Mouse (Mus musculus) Patski (cell line): ENCODE data around the gene Rnf207. TPM values are rescaled to one million over a fixed set of nuclear protein-coding genes. Genes with fewer than 3 reads are reported as not detected.

Experiments
- ATAC-seq: fragments of 100-300 bp; one replicate; pipeline ENCODE4 v1.8.0; 2021
- CTCF ChIA-PET: fragments of 350-600 bp; sonication (Branson Sonifier 250); formaldehyde crosslinking; loops from one replicate; lab custom pipeline; 2022; ENCODE audit warnings: inconsistent platforms; lab: Charles Lee
- POLR2A ChIA-PET: fragments of 350-600 bp; sonication (Branson Sonifier 250); formaldehyde crosslinking; loops from one replicate; lab custom pipeline; 2022; ENCODE audit warnings: antibody characterized with exemption, inconsistent platforms; lab: Charles Lee
- DNase-seq: peaks from one replicate; pipeline ENCODE4 v3.0.0-alpha.2; 2011; ENCODE audit warnings: low read depth, low spot score
- H3K27me3 ChIP-seq: fragments of 371-371 bp; one replicate; pipeline ENCODE4 v1.5.1; 2021
- CTCF ChIP-seq: fragments of 100-300 bp; IDR thresholded peaks from one replicate; pipeline ENCODE4 v1.5.1; 2021
- in situ Hi-C: fragments of 300-500 bp; cut with MboI; formaldehyde crosslinking; loops from 3 replicates; pipeline ENCODE4 v1.11.1; 2018; ENCODE audit warnings: low pct_unique_long_range_greater_than_20kb, mixed read lengths
- polyA plus RNA-seq: library from polyadenylated mRNA; unstranded; gene quantifications from one replicate; pipeline ENCODE4 v1.2.3, GENCODE M21; 2021

The Rnf207 gene
- polyA plus RNA-seq, 1 experiment from 2014 or later = 0.17 TPM

GRCm38 (mm10) chr4:152273191-152273590 is 45.6 kb downstream of the Rnf207 start:
- DNase-seq = no peak
- ChIA-PET CTCF (interaction anchor here (0.7 to 2.1 kb wide), 6 partner anchors 9 to 66 kb away, joined by 3 to 11 read pairs (median 4); no protein-coding TSS in a partner anchor), POLR2A (interaction anchor here (1.3 kb wide), 2 partner anchors 16 to 60 kb away, joined by 3 read pairs; no protein-coding TSS in a partner anchor)
- in situ Hi-C loops = loop anchor here (5.0 kb wide), 1 partner anchor 61 kb away; no protein-coding TSS in a partner anchor
- no peak for ATAC-seq
- no peaks in the 10 kb centered on the region for H3K27me3 ChIP-seq
- no peak for TF ChIP-seq CTCF

- peak; percentile 40 for ATAC-seq
- ChIA-PET CTCF (interaction anchor here (0.7 to 2.1 kb wide), 9 partner anchors 8 to 102 kb away, joined by 3 to 11 read pairs (median 4); no protein-coding TSS in a partner anchor), POLR2A (interaction anchor here (1.3 kb wide), 2 partner anchors 15 to 59 kb away, joined by 3 read pairs; no protein-coding TSS in a partner anchor)
- no peaks in the 10 kb centered on the region for H3K27me3 ChIP-seq
- no peak for TF ChIP-seq CTCF
- in situ Hi-C loops = loop anchor here (5.0 kb wide), 1 partner anchor 60 kb away; no protein-coding TSS in a partner anchor
- DNase-seq = no peak
Measured at GRCm38 (mm10) chr4:152272449-152273049, 46.2 kb downstream of the Rnf207 start.

GRCm38 (mm10) chr4:152272006-152272405 is 46.8 kb downstream of the Rnf207 start:
- ATAC-seq (no peak), DNase-seq (no peak)
- in situ Hi-C loops = loop anchor here (5.0 kb wide), 1 partner anchor 60 kb away; no protein-coding TSS in a partner anchor
- no peaks in the 10 kb centered on the region for H3K27me3 ChIP-seq
- no peak for TF ChIP-seq CTCF
- ChIA-PET CTCF (interaction anchor here (0.7 to 2.1 kb wide), 7 partner anchors 8 to 101 kb away, joined by 3 to 11 read pairs (median 4); no protein-coding TSS in a partner anchor), POLR2A (interaction anchor here (1.3 kb wide), 1 partner anchor 59 kb away, joined by 3 read pairs; no protein-coding TSS in a partner anchor)

- DNase-seq (no peak), ATAC-seq (no peak)
- no peaks in the 10 kb centered on the region for H3K27me3 ChIP-seq
- no peak for TF ChIP-seq CTCF
- ChIA-PET CTCF (interaction anchor here (0.8 to 2.1 kb wide), 2 partner anchors 22 to 49 kb away, joined by 3 to 5 read pairs; no protein-coding TSS in a partner anchor), POLR2A (no interaction called here)
- in situ Hi-C loops = loop anchor here (5.0 kb wide), 1 partner anchor 59 kb away; no protein-coding TSS in a partner anchor
Measured at GRCm38 (mm10) chr4:152271334-152271733, 47.5 kb downstream of the Rnf207 start.

- DNase-seq (no peak), ATAC-seq (no peak)
- CTCF ChIA-PET = interaction anchor here (0.8 kb wide), 1 partner anchor 48 kb away, joined by 3 read pairs; no protein-coding TSS in a partner anchor
- TF ChIP-seq CTCF = no peak
- in situ Hi-C loops = loop anchor here (5.0 kb wide), 1 partner anchor 58 kb away; no protein-coding TSS in a partner anchor
- POLR2A ChIA-PET = no interaction called here
- H3K27me3 ChIP-seq = no peaks in the 10 kb centered on the region
Measured at GRCm38 (mm10) chr4:152270599-152270998, 48.2 kb downstream of the Rnf207 start.

GRCm38 (mm10) chr4:152269967-152270366 is 48.8 kb downstream of the Rnf207 start:
- ATAC-seq (no peak), DNase-seq (no peak)
- CTCF ChIA-PET = interaction anchor here (2.9 kb wide), 1 partner anchor 57 kb away, joined by 11 read pairs; no protein-coding TSS in a partner anchor
- POLR2A ChIA-PET = no interaction called here
- H3K27me3 ChIP-seq = no peaks in the 10 kb centered on the region
- TF ChIP-seq CTCF = no peak
- in situ Hi-C loops = loop anchor here (5.0 kb wide), 1 partner anchor 58 kb away; no protein-coding TSS in a partner anchor

- DNase-seq (no peak), ATAC-seq (no peak)
- in situ Hi-C loops = no loop called here
- ChIA-PET CTCF (interaction anchor here (1.4 to 2.9 kb wide), 2 partner anchors 8 to 55 kb away, joined by 4 to 11 read pairs; no protein-coding TSS in a partner anchor), POLR2A (no interaction called here)
- no peak for TF ChIP-seq CTCF
- no peaks in the 10 kb centered on the region for H3K27me3 ChIP-seq
Measured at GRCm38 (mm10) chr4:152267748-152268369, 50.9 kb downstream of the Rnf207 start.

GRCm38 (mm10) chr4:152266236-152266895 is 52.4 kb downstream of the Rnf207 start:
- CTCF ChIA-PET = no interaction called here
- in situ Hi-C loops = no loop called here
- H3K27me3 ChIP-seq = no peaks in the 10 kb centered on the region
- TF ChIP-seq CTCF = no peak
- no peak for DNase-seq
- POLR2A ChIA-PET = interaction anchor here (0.8 kb wide), 1 partner anchor 69 kb away, joined by 4 read pairs; no protein-coding TSS in a partner anchor
- ATAC-seq = no peak

GRCm38 (mm10) chr4:152265791-152266190 is 53.0 kb downstream of the Rnf207 start:
- no peaks in the 10 kb centered on the region for H3K27me3 ChIP-seq
- CTCF ChIA-PET = no interaction called here
- POLR2A ChIA-PET = interaction anchor here (0.8 kb wide), 1 partner anchor 69 kb away, joined by 4 read pairs; no protein-coding TSS in a partner anchor
- no peak for ATAC-seq
- DNase-seq = no peak
- in situ Hi-C loops = no loop called here
- no peak for TF ChIP-seq CTCF
